Mouse (Mus musculus): Measurements from ENCODE around the gene Atg9a.
A peak's percentile ranks its signal among the peaks of the same experiment; 100 is the strongest.

Atg9a gene

GRCm38 (mm10) chr1:75215785-75216184 lies 23.8 kb upstream of the Atg9a start:
- no peak for DNase-seq (ENCODE audit: low read depth, low spot score)

- DNase-seq (ENCODE audit: low read depth, low spot score) = no peak
These were observed 22.9 kb upstream of the Atg9a start for GRCm38 (mm10) chr1:75214886-75215285.

GRCm38 (mm10) chr1:75214442-75214841 lies 22.4 kb upstream of the Atg9a start:
- DNase-seq (ENCODE audit: low read depth, low spot score) = no peak

- DNase-seq (ENCODE audit: low read depth, low spot score) = no peak
These were observed 21.1 kb upstream of the Atg9a start for GRCm38 (mm10) chr1:75213096-75213495.

GRCm38 (mm10) chr1:75212542-75212941 lies 20.5 kb upstream of the Atg9a start:
- DNase-seq (ENCODE audit: low read depth, low spot score) = no peak

- DNase-seq (ENCODE audit: low read depth, low spot score) = no peak
These were observed 19.2 kb upstream of the Atg9a start for GRCm38 (mm10) chr1:75211141-75211708.

- peak; percentile 97 for DNase-seq (ENCODE audit: low read depth, low spot score)
These were observed 18.4 kb upstream of the Atg9a start, which contains the start of the genes Glb1l and Stk16 for GRCm38 (mm10) chr1:75210136-75211087. TSS of gene Glb1l (minus strand) at chr1:75210813. TSS of gene Stk16 (plus strand) at chr1:75210838.

GRCm38 (mm10) chr1:75208967-75209678 lies 17.1 kb upstream of the Atg9a start:
- DNase-seq (ENCODE audit: low read depth, low spot score) = peak; percentile 68

- peak; percentile 29 for DNase-seq (ENCODE audit: low read depth, low spot score)
These were observed 9.2 kb upstream of the Atg9a start for GRCm38 (mm10) chr1:75201236-75201635.

GRCm38 (mm10) chr1:75192452-75192851 lies 456 bp upstream of the Atg9a start:
- peak; percentile 73 for DNase-seq (ENCODE audit: low read depth, low spot score)

GRCm38 (mm10) chr1:75191258-75191621 lies 756 bp downstream of the Atg9a start:
- DNase-seq (ENCODE audit: low read depth, low spot score) = no peak

GRCm38 (mm10) chr1:75190577-75190976 lies 1.4 kb downstream of the Atg9a start:
- no peak for DNase-seq (ENCODE audit: low read depth, low spot score)

GRCm38 (mm10) chr1:75187914-75188483 lies 4.0 kb downstream of the Atg9a start:
- no peak for DNase-seq (ENCODE audit: low read depth, low spot score)

- no peak for DNase-seq (ENCODE audit: low read depth, low spot score)
These were observed 4.9 kb downstream of the Atg9a start for GRCm38 (mm10) chr1:75187126-75187525.

GRCm38 (mm10) chr1:75185495-75185894 lies 6.5 kb downstream of the Atg9a start:
- no peak for DNase-seq (ENCODE audit: low read depth, low spot score)

GRCm38 (mm10) chr1:75182160-75182559 lies 9.8 kb downstream of the Atg9a start:
- DNase-seq (ENCODE audit: low read depth, low spot score) = no peak

- no peak for DNase-seq (ENCODE audit: low read depth, low spot score)
These were observed 10.6 kb downstream of the Atg9a start for GRCm38 (mm10) chr1:75181377-75181870.

GRCm38 (mm10) chr1:75180741-75181140 lies 11.3 kb downstream of the Atg9a start:
- no peak for DNase-seq (ENCODE audit: low read depth, low spot score)

GRCm38 (mm10) chr1:75180105-75180590 lies 11.8 kb downstream of the Atg9a start, which contains the start of gene Abcb6:
TSS of gene Abcb6 (minus strand) at chr1:75180392.
- DNase-seq (ENCODE audit: low read depth, low spot score) = peak; percentile 91

- peak; percentile 73 for DNase-seq (ENCODE audit: low read depth, low spot score)
These were observed 12.5 kb downstream of the Atg9a start for GRCm38 (mm10) chr1:75179334-75180104.

Measured in 3T3-L1 (cell line).